Mouse (Mus musculus) MEL (cell line): ENCODE results near the gene Cox6a1. TPM values are rescaled to one million over a fixed set of nuclear protein-coding genes. Genes with fewer than 3 reads are reported as not detected.

Experiments
- DNase-seq: peaks from one replicate; pipeline ENCODE4 v3.0.0; 2011; ENCODE audit warnings: low read depth, low spot score
- H3K27ac ChIP-seq: 2 replicates; pipeline ENCODE4 v1.5.1; 2012; ENCODE audit warnings: low read depth, mild to moderate bottlenecking, control low read depth, low read length, moderate library complexity; ENCODE audit not compliant: control insufficient read depth
- H3K27me3 ChIP-seq, 2 experiments: fragments of 150-350 bp in 1 of 2; sonication (generic) in 1 of 2; 2 replicates each; pipeline ENCODE4 v1.6.1; 2012; ENCODE audit warnings: low read length in 2 of 2, mild to moderate bottlenecking in 2 of 2, improper control_type of control experiment in 1 of 2, moderate library complexity in 1 of 2; ENCODE audit not compliant: insufficient read depth in 2 of 2, control insufficient read depth in 1 of 2
- H3K36me3 ChIP-seq, 2 experiments: 2 replicates each; pipeline ENCODE4 v1.6.1; 2012 to 2014; ENCODE audit warnings: low read length in 2 of 2, improper control_type of control experiment in 1 of 2, inconsistent platforms in 1 of 2, mild to moderate bottlenecking in 1 of 2; ENCODE audit not compliant: insufficient read depth in 2 of 2, control insufficient read depth in 1 of 2
- H3K4me1 ChIP-seq, 2 experiments: fragments of 150-350 bp in 1 of 2; sonication (generic) in 1 of 2; 2 replicates each; pipeline ENCODE4 v1.6.1; 2012; ENCODE audit warnings: low read length in 2 of 2, improper control_type of control experiment in 1 of 2, mild to moderate bottlenecking in 1 of 2; ENCODE audit not compliant: insufficient read depth in 2 of 2, control insufficient read depth in 1 of 2
- H3K4me3 ChIP-seq, 2 experiments: fragments of 150-350 bp in 1 of 2; sonication (generic) in 1 of 2; 2 replicates each; pipeline ENCODE4 v1.5.1; 2012; ENCODE audit warnings: low read depth in 2 of 2, low read length in 2 of 2, mild to moderate bottlenecking in 2 of 2, moderate library complexity in 2 of 2, control low read depth in 1 of 2, improper control_type of control experiment in 1 of 2; ENCODE audit not compliant: control insufficient read depth in 1 of 2, insufficient read depth in 1 of 2
- H3K79me2 ChIP-seq: 2 replicates; pipeline ENCODE4 v1.6.1; 2012; ENCODE audit warnings: mild to moderate bottlenecking, low read length, moderate library complexity; ENCODE audit not compliant: control insufficient read depth, poor library complexity, insufficient read depth
- H3K9ac ChIP-seq: 2 replicates; pipeline ENCODE4 v1.6.1; 2012; ENCODE audit warnings: low read depth, mild to moderate bottlenecking, control low read depth, low read length, moderate library complexity; ENCODE audit not compliant: control insufficient read depth, poor library complexity, severe bottlenecking
- H3K9me3 ChIP-seq: fragments of 150-350 bp; sonication (generic); replicated peaks from 2 replicates; pipeline ENCODE4 v1.6.1; 2012; ENCODE audit warnings: mild to moderate bottlenecking, low read length, improper control_type of control experiment, moderate library complexity; ENCODE audit not compliant: insufficient read depth
- CHD1 ChIP-seq: IDR thresholded peaks from 2 replicates; pipeline ENCODE4 v1.6.1; 2012; ENCODE audit warnings: low read depth, mild to moderate bottlenecking, inconsistent platforms, low read length, improper control_type of control experiment
- CTCF ChIP-seq, 3 experiments: IDR thresholded peaks in 2 of 3; conservative IDR thresholded peaks in 1 of 3; 2 replicates each; pipeline ENCODE4 v1.5.1; 2011 to 2012; ENCODE audit warnings: low read length in 3 of 3, low read depth in 2 of 3, mild to moderate bottlenecking in 2 of 3, improper control_type of control experiment in 1 of 3, inconsistent platforms in 1 of 3, mixed read lengths in 1 of 3, moderate library complexity in 1 of 3; ENCODE audit not compliant: control insufficient read depth in 1 of 3, insufficient read depth in 1 of 3, poor library complexity in 1 of 3, severe bottlenecking in 1 of 3
- EP300 ChIP-seq, 2 experiments: IDR thresholded peaks; 2 replicates each; pipeline ENCODE4 v1.6.1; 2011; ENCODE audit warnings: improper control_type of control experiment in 2 of 2, low read length in 2 of 2, low read depth in 1 of 2, mild to moderate bottlenecking in 1 of 2
- ETS1 ChIP-seq: IDR thresholded peaks from 2 replicates; pipeline ENCODE4 v1.6.1; 2012; ENCODE audit warnings: low read depth, mild to moderate bottlenecking, inconsistent platforms, low read length, improper control_type of control experiment, moderate library complexity
- GATA1 ChIP-seq: IDR thresholded peaks from 2 replicates; pipeline ENCODE4 v1.6.1; 2011; ENCODE audit warnings: low read depth, low read length, improper control_type of control experiment
- JUND ChIP-seq: IDR thresholded peaks from 2 replicates; pipeline ENCODE4 v1.6.1; 2011; ENCODE audit warnings: low read depth, mild to moderate bottlenecking, improper control_type of control experiment, low read length
- KAT2A ChIP-seq: conservative IDR thresholded peaks from 2 replicates; pipeline ENCODE4 v1.6.1; 2012; ENCODE audit warnings: low read depth, low read length, improper control_type of control experiment, inconsistent platforms
- MAX ChIP-seq: IDR thresholded peaks from 2 replicates; pipeline ENCODE4 v1.6.1; 2011; ENCODE audit warnings: low read length, improper control_type of control experiment
- MAZ ChIP-seq: IDR thresholded peaks from 2 replicates; pipeline ENCODE4 v1.6.1; 2012; ENCODE audit warnings: low read depth, mild to moderate bottlenecking, inconsistent platforms, low read length, improper control_type of control experiment
- MXI1 ChIP-seq: IDR thresholded peaks from 2 replicates; pipeline ENCODE4 v1.6.1; 2011; ENCODE audit warnings: mild to moderate bottlenecking, low read depth, low read length, improper control_type of control experiment
- MYC ChIP-seq: IDR thresholded peaks from 2 replicates; pipeline ENCODE4 v1.6.1; 2011; ENCODE audit warnings: low read depth, mild to moderate bottlenecking, low read length, improper control_type of control experiment, moderate library complexity
- NELFE ChIP-seq: IDR thresholded peaks from 2 replicates; pipeline ENCODE4 v1.6.1; 2011; ENCODE audit warnings: low read depth, low read length, improper control_type of control experiment
- NRF1 ChIP-seq: IDR thresholded peaks from 2 replicates; pipeline ENCODE4 v1.6.1; 2014; ENCODE audit warnings: low read depth, mild to moderate bottlenecking, inconsistent platforms, low read length, improper control_type of control experiment, moderate library complexity; ENCODE audit not compliant: poor library complexity, insufficient read depth, severe bottlenecking
- POLR2A ChIP-seq, 2 experiments: IDR thresholded peaks; 2 replicates each; pipeline ENCODE4 v1.6.1; 2011 to 2012; ENCODE audit warnings: low read length in 2 of 2, mild to moderate bottlenecking in 2 of 2, control low read depth in 1 of 2, improper control_type of control experiment in 1 of 2, low read depth in 1 of 2, moderate library complexity in 1 of 2; ENCODE audit not compliant: control insufficient read depth in 1 of 2, insufficient read depth in 1 of 2, poor library complexity in 1 of 2
- POLR2AphosphoS2 ChIP-seq: IDR thresholded peaks from 2 replicates; pipeline ENCODE4 v1.6.1; 2011; ENCODE audit warnings: low read length, improper control_type of control experiment
- RAD21 ChIP-seq: IDR thresholded peaks from 2 replicates; pipeline ENCODE4 v1.6.1; 2011; ENCODE audit warnings: mild to moderate bottlenecking, low read depth, low read length, improper control_type of control experiment
- RCOR1 ChIP-seq: IDR thresholded peaks from 2 replicates; pipeline ENCODE4 v1.6.1; 2012; ENCODE audit warnings: low read depth, mild to moderate bottlenecking, inconsistent platforms, low read length, improper control_type of control experiment
- SIN3A ChIP-seq: IDR thresholded peaks from 2 replicates; pipeline ENCODE4 v1.6.1; 2012; ENCODE audit warnings: low read length, improper control_type of control experiment, inconsistent platforms
- SMC3 ChIP-seq: IDR thresholded peaks from 2 replicates; pipeline ENCODE4 v1.6.1; 2011; ENCODE audit warnings: low read depth, low read length, improper control_type of control experiment
- TAL1 ChIP-seq: IDR thresholded peaks from 2 replicates; pipeline ENCODE4 v1.6.1; 2012; ENCODE audit warnings: mild to moderate bottlenecking, inconsistent platforms, low read length, moderate library complexity, mixed read lengths
- TBP ChIP-seq: IDR thresholded peaks from 2 replicates; pipeline ENCODE4 v1.8.0; 2011; ENCODE audit warnings: low read depth, low read length, improper control_type of control experiment
- ZKSCAN1 ChIP-seq: IDR thresholded peaks from 2 replicates; pipeline ENCODE4 v1.6.1; 2012; ENCODE audit warnings: low read depth, mild to moderate bottlenecking, inconsistent platforms, low read length, improper control_type of control experiment, moderate library complexity
- ZMIZ1 ChIP-seq: IDR thresholded peaks from 2 replicates; pipeline ENCODE4 v1.6.1; 2012; ENCODE audit warnings: low read depth, mild to moderate bottlenecking, inconsistent platforms, low read length, improper control_type of control experiment, moderate library complexity
- polyA plus RNA-seq, 2 experiments: library from polyadenylated mRNA; stranded (reverse) in 1 of 2; unstranded in 1 of 2; fragments of >175 nt in 1 of 2; fragments of >200 nt in 1 of 2; gene quantifications; 2 replicates each; pipeline versions ENCODE4 v1.2.1 to v1.2.4; 2012; ENCODE audit warnings: low replicate concordance in 2 of 2, low read depth in 1 of 2; ENCODE audit not compliant: insufficient read length in 2 of 2, insufficient read depth in 1 of 2, missing spikeins in 1 of 2
- total RNA-seq: library from RNA; depleted of rRNA; stranded (reverse); fragments of 300-350 nt; gene quantifications from 2 replicates; pipeline ENCODE4 v1.2.3, GENCODE M21; 2012

The Cox6a1 gene
- total and polyA plus RNA-seq, 3 experiments = 328 to 1,215 (median 749) TPM

- peak overlapping the region; percentile 85 to 92 for H3K4me3 ChIP-seq
- no peaks in the 10 kb centered on the region for H3K27me3 ChIP-seq
- peaks cover 2 to 10% of the 10 kb centered on the region in 2 experiments; a peak in 1 of 4 replicates for H3K4me1 ChIP-seq
- H3K27ac ChIP-seq = peak overlapping the region; percentile 80
- TF ChIP-seq TBP (peak; percentile 64), CHD1 (no peak), NRF1 (no peak), ZMIZ1 (no peak), SMC3 (peak; percentile 20), MAZ (0 out of 2 replicates have a peak, but pooled peaks have one; percentile 28), GATA1 (peak; percentile 66), RCOR1 (0 out of 2 replicates have a peak, but pooled peaks have one; percentile 11), ETS1 (peak; percentile 29; the same call in 1 of the 2 replicates), EP300 (IDR thresholded peaks at IDR 0.05; ENCODE audit: low read depth in 1 of 2, low read length in 2 of 2) (peak in 1 of 2 experiments; percentile 54; a peak in 2 of 4 replicates)
- H3K9me3 ChIP-seq = no peaks in the 10 kb centered on the region
- peaks cover 46% of the 10 kb centered on the region for H3K79me2 ChIP-seq
- peak; percentile 75 for DNase-seq
- H3K36me3 ChIP-seq = peaks cover 0 to 24% of the 10 kb centered on the region in 2 experiments; a peak in 2 of 4 replicates
- peak overlapping the region; percentile 83 for H3K9ac ChIP-seq
Measured at GRCm38 (mm10) chr5:115326256-115326831, 22.4 kb downstream of the Cox6a1 start.

- Histone ChIP-seq H3K36me3 (peaks cover 0 to 15% of the 10 kb centered on the region in 2 experiments; a peak in 2 of 4 replicates), H3K27me3 (no peaks in the 10 kb centered on the region), H3K4me3 (peak overlapping the region; percentile 66 to 76), H3K27ac (peak overlapping the region; percentile 92), H3K4me1 (peaks cover 3 to 12% of the 10 kb centered on the region in 2 experiments), H3K79me2 (no peaks in the 10 kb centered on the region), H3K9ac (peak overlapping the region; percentile 78), H3K9me3 (no peaks in the 10 kb centered on the region)
- peak; percentile 87 for DNase-seq
- TF ChIP-seq GATA1 = peak; percentile 46
- TF ChIP-seq RCOR1 = peak; percentile 36; the same call in 1 of the 2 replicates
- peak in 1 of 2 experiments; percentile 45; a peak in 1 of 4 replicates for TF ChIP-seq POLR2A (IDR thresholded peaks at IDR 0.05; ENCODE audit: control insufficient read depth in 1 of 2, insufficient read depth in 1 of 2, low read depth in 1 of 2, low read length in 2 of 2, poor library complexity in 1 of 2)
- peak; percentile 54; the same call in 1 of the 2 replicates for TF ChIP-seq ZMIZ1
- peak; percentile 55; the same call in 1 of the 2 replicates for TF ChIP-seq MXI1
- peak; percentile 27 to 48; a peak in 3 of 4 replicates for TF ChIP-seq EP300 (IDR thresholded peaks at IDR 0.05; ENCODE audit: low read depth in 1 of 2, low read length in 2 of 2)
- peak; percentile 34; the same call in 1 of the 2 replicates for TF ChIP-seq NELFE
- no peak for TF ChIP-seq CHD1
- peak; percentile 29; the same call in 1 of the 2 replicates for TF ChIP-seq TAL1
- TF ChIP-seq SIN3A = peak; percentile 11; the same call in 1 of the 2 replicates
- peak in 2 of 3 experiments; percentile 23 to 25; a peak in 2 of 6 replicates for TF ChIP-seq CTCF (IDR thresholded peaks at IDR 0.05 in 2 of 3, conservative IDR thresholded peaks at IDR 0.05 in 1 of 3; ENCODE audit: control insufficient read depth in 1 of 3, insufficient read depth in 1 of 3, low read depth in 2 of 3, low read length in 3 of 3, poor library complexity in 1 of 3, severe bottlenecking in 1 of 3)
- TF ChIP-seq KAT2A = no peak
- TF ChIP-seq ZKSCAN1 = no peak
- TF ChIP-seq JUND = peak; percentile 99
- TF ChIP-seq RAD21 = no peak; the same call in 1 of the 2 replicates
- TF ChIP-seq POLR2AphosphoS2 = no peak
- TF ChIP-seq ETS1 = peak; percentile 61; the same call in 1 of the 2 replicates
- 0 out of 2 replicates have a peak, but pooled peaks have one; percentile 17 for TF ChIP-seq MYC
- peak; percentile 65; the same call in 1 of the 2 replicates for TF ChIP-seq MAZ
- TF ChIP-seq MAX = peak; percentile 3; the same call in 1 of the 2 replicates
Measured at GRCm38 (mm10) chr5:115319004-115319940, 29.5 kb downstream of the Cox6a1 start.
